Mouse (Mus musculus) spleen, adult 18-20 months (tissue): ENCODE results near the gene Zfp524.
"Not testable (repeated sequence)": the region's sequence is repeated elsewhere in the genome, so short reads cannot be mapped to it uniquely, and the experiment has no call there.

Source experiments
- DNase-seq, 2 experiments: peaks; one replicate each; pipeline ENCODE4 v3.0.0; 2022; ENCODE audit warnings: mixed read lengths in 2 of 2

Zfp524 gene

GRCm38 (mm10) chr7:5014251-5015117, at the start of gene Zfp524, which contains the start of gene Fiz1:
TSS of gene Zfp524 (plus strand) at chr7:5014415.
TSS of gene Fiz1 (minus strand) at chr7:5014697.
- peak; percentile 91 to 98 for DNase-seq

- DNase-seq, result no peak
Measured at GRCm38 (mm10) chr7:4964988-4965387, 49.2 kb upstream of the Zfp524 start.

GRCm38 (mm10) chr7:4971068-4971467, 43.1 kb upstream of the Zfp524 start, which contains the start of gene Sbk3:
TSS of gene Sbk3 (minus strand) at chr7:4971168.
- DNase-seq, result no peak

GRCm38 (mm10) chr7:4971710-4972109, 42.5 kb upstream of the Zfp524 start:
- no peak for DNase-seq

- no peak for DNase-seq
Measured at GRCm38 (mm10) chr7:4972321-4973047, 41.7 kb upstream of the Zfp524 start.

- DNase-seq, result no peak
Measured at GRCm38 (mm10) chr7:4975455-4975854, 38.8 kb upstream of the Zfp524 start.

GRCm38 (mm10) chr7:4976832-4977231, 37.4 kb upstream of the Zfp524 start:
- DNase-seq, result no peak

- DNase-seq, result no peak
Measured at GRCm38 (mm10) chr7:4988250-4988649, 26.0 kb upstream of the Zfp524 start.

- DNase-seq, result no peak
Measured at GRCm38 (mm10) chr7:4993347-4993998, 20.7 kb upstream of the Zfp524 start.

- no peak for DNase-seq
Measured at GRCm38 (mm10) chr7:4993999-4994788, 20.0 kb upstream of the Zfp524 start.

GRCm38 (mm10) chr7:4995268-4996002, 18.8 kb upstream of the Zfp524 start:
- DNase-seq, result no peak

GRCm38 (mm10) chr7:4996003-4996895, 18.0 kb upstream of the Zfp524 start, which contains the start of gene Zfp579:
TSS of gene Zfp579 (minus strand) at chr7:4996158.
- DNase-seq, result peak; percentile 61 to 70

GRCm38 (mm10) chr7:4996934-4997333, 17.3 kb upstream of the Zfp524 start:
- no peak for DNase-seq

GRCm38 (mm10) chr7:4999876-5000275, 14.3 kb upstream of the Zfp524 start:
- peak in 1 of 2 experiments; percentile 46 for DNase-seq

GRCm38 (mm10) chr7:5002876-5003275, 11.3 kb upstream of the Zfp524 start:
- not testable (repeated sequence) for DNase-seq

- no peak for DNase-seq
Measured at GRCm38 (mm10) chr7:5008229-5008628, 6.0 kb upstream of the Zfp524 start.

GRCm38 (mm10) chr7:5012681-5013513, 1.3 kb upstream of the Zfp524 start:
- DNase-seq, result no peak

- DNase-seq, result peak; percentile 92 to 93
Measured at GRCm38 (mm10) chr7:5015118-5016001, 1.1 kb downstream of the Zfp524 start, which contains the start of gene Gm44973. TSS of gene Gm44973 (plus strand) at chr7:5015496.
